Mouse (Mus musculus) yolk sac, embryonic 10.5 days (tissue): ENCODE data around the gene Amh.

Experiments
- DNase-seq: peaks from one replicate; pipeline ENCODE4 v3.0.0-alpha.2; 2017; ENCODE audit warnings: low spot score

The Amh gene

GRCm38 (mm10) chr10:80856908-80857307 is 51.9 kb downstream of the Amh start:
- no peak for DNase-seq
